Mouse (Mus musculus): ENCODE results near the gene Tmco5b. TPM values are rescaled to one million over a fixed set of nuclear protein-coding genes. Genes with fewer than 3 reads are reported as not detected.

Gene Tmco5b
- not detected for polyA plus RNA-seq (2014; fragmentation: Illumina TruSeq; extraction: RNeasy Lipid Tissue Mini Kit (QIAGEN cat#74804); ENCODE audit: low read depth, low replicate concordance)

DNA sequence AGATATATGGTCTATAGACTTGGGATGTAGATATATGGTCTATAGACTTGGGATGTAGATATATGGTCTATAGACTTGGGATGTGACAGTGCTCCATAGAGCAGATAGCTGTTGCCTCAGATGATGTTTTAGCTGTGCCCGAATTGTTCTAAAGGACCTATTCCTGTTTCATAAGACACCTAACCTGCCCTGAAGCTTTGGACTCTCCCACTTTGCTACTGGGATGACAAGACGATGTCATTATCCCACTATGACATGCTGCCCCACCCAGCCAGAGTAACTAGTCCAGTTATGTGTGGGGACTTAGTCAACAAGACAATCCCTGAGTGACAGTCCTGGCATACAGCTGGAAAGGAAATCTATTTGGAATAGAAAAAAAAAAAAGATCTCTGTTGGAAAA lies at the start of gene Tmco5b:
Gene Tmco5b, plus strand, starts transcription at position 301 of the 400 bp plus-strand sequence.

Other genes with a start within 250 kb of the Tmco5b start
- 0.82 TPM for gene Ryr3, start 68.6 kb upstream of the Tmco5b start, polyA plus RNA-seq (2014; fragmentation: Illumina TruSeq; extraction: RNeasy Lipid Tissue Mini Kit (QIAGEN cat#74804); ENCODE audit: low read depth, low replicate concordance)
- gene Fmn1, start 42.0 kb downstream of the Tmco5b start, polyA plus RNA-seq (2014; fragmentation: Illumina TruSeq; extraction: RNeasy Lipid Tissue Mini Kit (QIAGEN cat#74804); ENCODE audit: low read depth, low replicate concordance) = 3.0 TPM

All from adrenal gland, adult 10 weeks (tissue).